Mouse (Mus musculus): ENCODE data around the gene Tnfrsf17.

DNA sequence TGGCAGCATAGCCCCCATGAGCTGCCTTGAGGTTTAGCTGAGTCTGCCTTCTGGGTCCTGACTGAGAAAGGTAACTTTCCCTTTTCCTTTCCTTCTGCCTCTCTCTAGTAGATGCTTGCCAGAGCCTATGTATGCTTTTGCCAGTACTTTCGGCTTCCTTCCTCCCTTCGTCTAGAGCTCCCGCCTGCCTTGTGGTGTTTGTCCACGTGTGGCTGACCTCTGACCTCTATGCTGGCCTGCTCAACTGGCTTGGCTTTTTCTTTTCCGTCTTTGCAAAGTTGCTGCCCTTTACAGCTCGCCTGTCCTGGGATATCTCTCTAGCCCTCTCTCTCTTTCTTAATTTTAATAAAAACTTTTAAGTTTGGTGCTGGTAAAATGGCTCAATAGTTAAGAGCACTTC is 43.8 kb upstream of the Tnfrsf17 start:
- TF ChIP-seq CTCF (IDR thresholded peaks at IDR 0.05; ENCODE audit: borderline replicate concordance, insufficient read depth, low read length) = no peak
- no peak for TF ChIP-seq POLR2A (IDR thresholded peaks at IDR 0.05; ENCODE audit: low read depth, low read length)
